Mouse (Mus musculus): Measurements from ENCODE around the gene Lbhd2.

DNA sequence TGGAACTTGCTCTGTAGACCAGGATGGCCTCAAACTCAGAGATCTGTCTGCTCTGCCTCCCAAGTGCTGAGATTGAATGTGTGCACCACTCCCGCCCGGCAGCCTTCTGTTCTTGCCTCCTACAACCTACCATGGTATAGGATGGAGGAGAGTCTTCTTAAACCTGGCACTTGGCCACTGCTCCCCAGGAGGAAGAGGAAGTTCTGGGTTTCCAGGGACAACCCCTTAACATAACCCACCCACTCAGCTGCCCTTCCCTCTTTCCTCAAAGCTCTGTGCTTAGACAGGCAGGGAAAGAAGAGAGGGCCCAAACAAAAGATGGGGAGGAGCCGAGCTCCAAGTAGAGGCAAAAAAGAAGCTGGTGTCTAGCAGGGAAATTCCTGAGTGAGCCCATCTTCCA lies 34.9 kb downstream of the Lbhd2 start:
- TF ChIP-seq CTCF (IDR thresholded peaks at IDR 0.05; ENCODE audit: low read depth, low read length) (no peak), POLR2A (IDR thresholded peaks at IDR 0.05; ENCODE audit: borderline replicate concordance, low read depth, low read length) (no peak)

Data from bone marrow macrophage, adult 2 months (primary cell).